Comparison of ENCODE assay signal across 11 mouse cellular contexts in the genomic region with DNA sequence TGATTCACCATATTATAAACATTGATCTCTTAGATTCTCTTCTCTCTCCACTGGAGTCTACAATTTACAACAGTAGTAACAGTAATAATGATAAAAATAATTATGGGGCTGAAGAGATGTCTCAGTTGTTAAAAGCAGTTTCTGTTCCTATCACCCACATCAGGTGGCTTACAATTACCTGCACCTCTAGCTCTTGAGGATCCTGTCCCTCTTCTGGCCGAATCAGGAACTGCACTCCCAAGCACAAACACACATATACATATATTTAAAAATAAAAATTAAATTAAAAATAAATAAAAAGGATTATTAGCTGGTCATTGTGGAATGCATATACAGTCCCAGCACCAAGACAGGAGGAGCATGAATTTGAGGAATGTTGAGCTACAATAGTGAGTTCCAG.
A peak's percentile ranks its signal among the peaks of the same experiment; 100 is the strongest.
DNase-seq lines count a peak whose midpoint lies in the region; TF ChIP-seq lines count a peak whose summit lies in the region.
"Had no signal": no experiment of that assay in that cellular context is flagged by ENCODE, and none has a peak within 500 bp of the region (broad histone marks: within the 10 kb centered on the region; RNA-seq: fewer than 3 reads in every experiment).

No protein-coding gene starts in this region.

- no peak overlapping the region for H3K4me3 ChIP-seq in layer of hippocampus, adult 2 months
- H3K4me3 ChIP-seq: embryonic facial prominence, embryonic 12.5 days; neural tube, embryonic 13.5 days had no signal

- no peak overlapping the region for H3K27ac ChIP-seq in layer of hippocampus, adult 2 months
- H3K27ac ChIP-seq: embryonic facial prominence, embryonic 12.5 days; neural tube, embryonic 13.5 days had no signal

- TF ChIP-seq CTCF in layer of hippocampus, adult 2 months (conservative IDR thresholded peaks at IDR 0.05), result peak; percentile 68

- peak; percentile 22 to 32 for DNase-seq in cerebellum, postnatal 10 days
- DNase-seq in cerebellum, adult 11 months, result no peak
- DNase-seq in layer of hippocampus, adult 2 months (ENCODE audit: low spot score in 2 of 2), result no peak
- no peak for DNase-seq in layer of hippocampus, postnatal 36 days
- peak; percentile 18 for DNase-seq in 416B (ENCODE audit: low read depth)
- peak; percentile 7 for DNase-seq in c-Kit-positive CD71-positive TER-119-negative erythroid progenitor cells, embryonic 14.5 days (ENCODE audit: low read depth)
- DNase-seq in urinary bladder, postnatal 10 days (ENCODE audit: low spot score), result no peak
- DNase-seq in heart, adult 9 months (ENCODE audit: low spot score in 2 of 2), result no peak
- DNase-seq: adrenal gland, adult 8-10 months had no signal

Comparison
In these comparisons a context has a peak if more than half of its experiments do, and no peak if none do; other contexts are left out.
1. DNase-seq: peak in cerebellum, postnatal 10 days (2 of 2), 416B (single experiment) and c-Kit-positive CD71-positive TER-119-negative erythroid progenitor cells, embryonic 14.5 days (single experiment); none in cerebellum, adult 11 months (single experiment), layer of hippocampus, adult 2 months (0 of 2), layer of hippocampus, postnatal 36 days (0 of 2), urinary bladder, postnatal 10 days (single experiment) and heart, adult 9 months (0 of 2).